Mouse (Mus musculus) heart, postnatal 14 days (tissue): Measurements from ENCODE around the gene Fdxr. TPM values are rescaled to one million over a fixed set of nuclear protein-coding genes. Genes with fewer than 3 reads are reported as not detected.

Source experiments
- DNase-seq, 2 experiments: peaks; one replicate each; pipeline ENCODE4 v3.0.0; 2021 to 2022
- intact Hi-C: fragments of 180-260 bp; cut with DNase I; formaldehyde crosslinking; loops from one replicate; pipeline ENCODE4 v1.15.1; 2025
- microRNA-seq, 2 experiments: library from miRNA; unstranded; fragments of <30 nt; microRNA quantifications; one replicate each; pipeline ENCODE4 v1.2.0; 2021 to 2022
- total RNA-seq, 2 experiments: library from RNA; stranded (reverse); gene quantifications; 2 replicates each; pipeline ENCODE4 v1.2.3; 2021

Gene Fdxr
- total RNA-seq, 2 experiments from 2014 or later, result 7.0 to 7.5 TPM

- DNase-seq, result no peak
These were observed 51.5 kb downstream of the Fdxr start for GRCm38 (mm10) chr11:115225301-115225700.

GRCm38 (mm10) chr11:115224889-115225288 lies 52.0 kb downstream of the Fdxr start:
- peak; percentile 55 to 76 for DNase-seq
- intact Hi-C loops, result loop anchor here (10.0 kb wide), 1 partner anchor 370 kb away; the partner anchor contains the start of gene Gprc5c

More at GRCm38 (mm10) chr11:115225301-115225700, 51.5 kb downstream of the Fdxr start:
- intact Hi-C loops, result loop anchor here (10.0 kb wide), 1 partner anchor 370 kb away; the partner anchor contains the start of gene Gprc5c

- no peak for DNase-seq
- intact Hi-C loops, result loop anchor here (10.0 kb wide), 1 partner anchor 369 kb away; the partner anchor contains the start of gene Gprc5c
These were observed 53.0 kb downstream of the Fdxr start for GRCm38 (mm10) chr11:115223877-115224276.

GRCm38 (mm10) chr11:115223451-115223850 lies 53.4 kb downstream of the Fdxr start:
- intact Hi-C loops, result loop anchor here (10.0 kb wide), 1 partner anchor 369 kb away; the partner anchor contains the start of gene Gprc5c
- DNase-seq, result no peak

- intact Hi-C loops, result loop anchor here (10.0 kb wide), 1 partner anchor 368 kb away; the partner anchor contains the start of gene Gprc5c
- no peak for DNase-seq
These were observed 54.3 kb downstream of the Fdxr start for GRCm38 (mm10) chr11:115222570-115222969.

- DNase-seq, result peak in 1 of 2 experiments; percentile 33
- intact Hi-C loops, result loop anchor here (10.0 kb wide), 1 partner anchor 367 kb away; the partner anchor contains the start of gene Gprc5c
These were observed 54.8 kb downstream of the Fdxr start for GRCm38 (mm10) chr11:115222077-115222476.

- DNase-seq, result no peak
- intact Hi-C loops, result loop anchor here (10.0 kb wide), 1 partner anchor 365 kb away; the partner anchor contains the start of gene Gprc5c
These were observed 57.2 kb downstream of the Fdxr start for GRCm38 (mm10) chr11:115219685-115220084.

- DNase-seq, result peak; percentile 50 to 57
- intact Hi-C loops, result no loop called here
These were observed 57.6 kb downstream of the Fdxr start for GRCm38 (mm10) chr11:115219263-115219662.

Small RNA genes lying within 50 kb of the gene (microRNA-seq; reads per million reads assigned to microRNA genes)
- 0 reads per million in 2 experiments for gene Gm25837

Other genes starting within 250 kb of the Fdxr start
- gene Cd300ld5, start 239.3 kb downstream of the Fdxr start, total RNA-seq, result 1 to 10 TPM in 1 of 2 experiments, not detected in 1; 1.4 TPM
- gene Cd300ld3, start 228.6 kb downstream of the Fdxr start, total RNA-seq, result 1 to 10 TPM; 4.9 to 8.1 TPM
- gene Cd300e, start 214.9 kb downstream of the Fdxr start, total RNA-seq, result under 1 TPM; 0.17 to 0.20 TPM
- 1 to 10 TPM in 1 of 2 experiments, under 1 TPM in 1; 1.00 to 1.3 TPM for gene Rab37, start 185.6 kb downstream of the Fdxr start, total RNA-seq
- gene Cd300lf, start 143.1 kb downstream of the Fdxr start, total RNA-seq, result under 1 TPM; 0.46 to 0.69 TPM
- 10 to 100 TPM; 12.7 to 13.5 TPM for gene Slc9a3r1, start 113.7 kb downstream of the Fdxr start, total RNA-seq
- gene Tmem104, start 89.6 kb downstream of the Fdxr start, total RNA-seq, result 1 to 10 TPM; 9.5 to 9.6 TPM
- 10 to 100 TPM; 17.0 to 17.1 TPM for gene Nat9, start 89.2 kb downstream of the Fdxr start, total RNA-seq
- under 1 TPM; 0.10 to 0.15 TPM for gene Grin2c, start 9.8 kb downstream of the Fdxr start, total RNA-seq
- gene Fads6, start 20.6 kb upstream of the Fdxr start, total RNA-seq, result 1 to 10 TPM; 1.2 to 1.3 TPM
- not detected for gene Otop2, start 30.1 kb upstream of the Fdxr start, total RNA-seq
- gene Ush1g, start 45.0 kb upstream of the Fdxr start, total RNA-seq, result under 1 TPM in 1 of 2 experiments, not detected in 1; 0.14 TPM
- not detected for gene Otop3, start 57.7 kb upstream of the Fdxr start, total RNA-seq
- 1 to 10 TPM; 5.2 to 6.6 TPM for gene Hid1, start 90.7 kb upstream of the Fdxr start, total RNA-seq
- 1 to 10 TPM; 8.7 to 9.9 TPM for gene Cdr2l, start 104.9 kb upstream of the Fdxr start, total RNA-seq
- gene Mrpl58, start 126.7 kb upstream of the Fdxr start, total RNA-seq, result 100 to 1,000 TPM; 128 to 140 TPM
- gene Atp5h, start 142.9 kb upstream of the Fdxr start, total RNA-seq, result 1,000 to 10,000 TPM; 2,066 to 2,137 TPM
- 10 to 100 TPM; 22.2 to 25.2 TPM for gene Kctd2, start 143.1 kb upstream of the Fdxr start, total RNA-seq
- under 1 TPM in 1 of 2 experiments, not detected in 1; 0.29 TPM for gene Trim80, start 163.5 kb upstream of the Fdxr start, total RNA-seq
- 1 to 10 TPM in 1 of 2 experiments, not detected in 1; 5.1 TPM for gene Slc16a5, start 185.4 kb upstream of the Fdxr start, total RNA-seq
- gene Armc7, start 198.6 kb upstream of the Fdxr start, total RNA-seq, result 1 to 10 TPM; 1.3 to 1.7 TPM
- gene Nt5c, start 214.8 kb upstream of the Fdxr start, total RNA-seq, result 10 to 100 TPM; 15.2 to 17.3 TPM
- gene Jpt1, start 237.3 kb upstream of the Fdxr start, total RNA-seq, result 100 to 1,000 TPM; 159 to 196 TPM